Mouse (Mus musculus) liver, adult 2 months (tissue): Measurements from ENCODE around the gene Pou3f1. TPM values are rescaled to one million over a fixed set of nuclear protein-coding genes. Genes with fewer than 3 reads are reported as not detected.
"Not testable (repeated sequence)": the region's sequence is repeated elsewhere in the genome, so short reads cannot be mapped to it uniquely, and the experiment has no call there.

Source experiments
- DNase-seq: peaks from one replicate; pipeline ENCODE4 v3.0.0-alpha.2; 2011; ENCODE audit warnings: low read depth, low spot score; ENCODE audit errors: extremely low read depth
- H3K27ac ChIP-seq: fragments of 200-500 bp; replicated peaks from 2 replicates; pipeline ENCODE4 v1.5.1; 2012; ENCODE audit warnings: low read depth, mild to moderate bottlenecking, control low read depth, inconsistent platforms, low read length; ENCODE audit not compliant: insufficient read depth
- H3K27me3 ChIP-seq: fragments of 200-500 bp; 2 replicates; pipeline ENCODE4 v1.6.1; 2012; ENCODE audit warnings: mild to moderate bottlenecking, moderate library complexity, low read length, inconsistent platforms; ENCODE audit not compliant: control insufficient read depth, insufficient read depth
- H3K36me3 ChIP-seq: fragments of 200-500 bp; 2 replicates; pipeline ENCODE4 v1.6.1; 2012; ENCODE audit warnings: low read length, inconsistent platforms; ENCODE audit not compliant: control insufficient read depth, insufficient read depth
- H3K4me1 ChIP-seq: fragments of 200-500 bp; 2 replicates; pipeline ENCODE4 v1.6.1; 2011; ENCODE audit warnings: low read length; ENCODE audit not compliant: control insufficient read depth, insufficient read depth
- H3K4me3 ChIP-seq: fragments of 200-500 bp; 2 replicates; pipeline ENCODE4 v1.5.1; 2011; ENCODE audit warnings: low read depth, mild to moderate bottlenecking, control low read depth, low read length, moderate library complexity; ENCODE audit not compliant: insufficient read depth
- H3K79me2 ChIP-seq: fragments of 200-500 bp; 2 replicates; pipeline ENCODE4 v1.6.1; 2012; ENCODE audit warnings: inconsistent platforms, mild to moderate bottlenecking, low read length, moderate library complexity; ENCODE audit not compliant: control insufficient read depth, insufficient read depth
- H3K9ac ChIP-seq: fragments of 200-500 bp; 2 replicates; pipeline ENCODE4 v1.6.1; 2012; ENCODE audit warnings: low read depth, mild to moderate bottlenecking, control low read depth, inconsistent platforms, low read length
- CTCF ChIP-seq: fragments of 200-500 bp; IDR thresholded peaks from 2 replicates; pipeline ENCODE4 v1.5.1; 2011; ENCODE audit warnings: low read depth, low read length, control low read depth
- POLR2A ChIP-seq: fragments of 200-500 bp; IDR thresholded peaks from 2 replicates; pipeline ENCODE4 v1.6.1; 2011; ENCODE audit warnings: low read length, control low read depth; ENCODE audit not compliant: insufficient read depth; ENCODE audit errors: extremely low read depth
- WGBS: fragments of 180-500 bp; shearing (Covaris S2); methylation state at CpG from one replicate; pipeline ENCODE4 v1.1.7; 2018; 5-methylcytosine and 5-hydroxymethylcytosine counted together
- polyA plus RNA-seq: library from polyadenylated mRNA; depleted of rRNA; stranded (reverse); fragments of >200 nt; gene quantifications from 2 replicates; pipeline ENCODE4 v1.2.3, GENCODE M21; 2012; rRNA removed
- total RNA-seq: library from RNA; depleted of rRNA; stranded (reverse); fragments of >200 nt; gene quantifications from 2 replicates; pipeline ENCODE4 v1.2.3, GENCODE M21; 2014; rRNA removed

Pou3f1 gene
- total and polyA plus RNA-seq, 2 experiments, result not detected

DNA sequence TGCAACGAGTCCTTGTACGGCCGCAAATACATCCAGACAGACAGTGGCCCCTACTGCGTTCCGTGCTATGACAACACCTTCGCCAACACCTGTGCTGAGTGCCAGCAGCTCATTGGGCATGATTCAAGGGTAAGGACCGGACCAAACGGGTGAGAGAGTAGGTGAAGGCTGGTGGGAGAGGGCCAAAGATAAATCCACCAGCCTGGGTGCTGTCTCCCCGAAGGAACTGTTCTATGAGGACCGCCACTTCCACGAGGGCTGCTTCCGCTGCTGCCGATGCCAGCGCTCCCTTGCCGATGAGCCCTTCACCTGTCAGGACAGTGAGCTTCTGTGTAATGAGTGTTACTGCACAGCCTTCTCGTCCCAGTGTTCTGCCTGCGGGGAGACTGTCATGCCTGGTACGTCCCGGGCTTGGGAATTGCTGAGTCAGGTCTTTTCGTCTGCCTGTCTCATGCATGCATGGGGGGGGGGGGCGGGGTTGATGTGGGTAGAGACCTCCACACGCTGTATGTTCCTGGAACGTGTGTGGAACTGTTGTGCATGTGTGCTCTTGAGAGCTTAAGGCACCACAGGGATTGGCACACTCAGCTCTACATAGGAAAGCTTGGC lies 49.2 kb downstream of the Pou3f1 start:
- 84% methylated on average over 23 of the region's 23 CpGs for WGBS
- Histone ChIP-seq H3K4me1 (peaks cover 15% of the 10 kb centered on the region), H3K36me3 (no peaks in the 10 kb centered on the region), H3K27ac (peak overlapping the region; percentile 55), H3K79me2 (no peaks in the 10 kb centered on the region), H3K4me3 (no peak overlapping the region), H3K9ac (peak overlapping the region; percentile 28; the same call in 1 of the 2 replicates), H3K27me3 (peaks cover 1% of the 10 kb centered on the region; the same call in 1 of the 2 replicates)
- no peak for TF ChIP-seq CTCF
- no peak for TF ChIP-seq POLR2A
- no peak for DNase-seq

- not testable (repeated sequence) for H3K36me3 ChIP-seq, DNase-seq, H3K27me3 ChIP-seq, H3K4me3 ChIP-seq, H3K79me2 ChIP-seq, H3K9ac ChIP-seq, H3K27ac ChIP-seq
- WGBS, result 92% methylated on average over 25 of the region's 25 CpGs
- peaks cover 15% of the 10 kb centered on the region for H3K4me1 ChIP-seq
Observed at GRCm38 (mm10) chr4:124707381-124708199, 51.0 kb downstream of the Pou3f1 start.

GRCm38 (mm10) chr4:124708200-124708517 lies 51.6 kb downstream of the Pou3f1 start:
- H3K27me3 ChIP-seq, DNase-seq, H3K36me3 ChIP-seq, H3K79me2 ChIP-seq: not testable (repeated sequence)
- Histone ChIP-seq H3K4me3 (peak overlapping the region; percentile 72), H3K9ac (peak overlapping the region; percentile 80; the same call in 1 of the 2 replicates), H3K27ac (peak overlapping the region; percentile 93), H3K4me1 (peaks cover 15% of the 10 kb centered on the region)
- WGBS, result 20% methylated on average over 1 of the region's 1 CpGs

- TF ChIP-seq CTCF (no peak), POLR2A (peak; percentile 85)
- Histone ChIP-seq H3K4me3 (peak overlapping the region; percentile 72), H3K4me1 (peaks cover 15% of the 10 kb centered on the region), H3K79me2 (no peaks in the 10 kb centered on the region), H3K36me3 (no peaks in the 10 kb centered on the region), H3K27me3 (no peaks in the 10 kb centered on the region), H3K9ac (peak overlapping the region; percentile 80), H3K27ac (peak overlapping the region; percentile 95)
- peak; percentile 86 for DNase-seq
- under 1% methylated on average over 41 of the region's 41 CpGs for WGBS
Observed at GRCm38 (mm10) chr4:124708518-124709477, 52.2 kb downstream of the Pou3f1 start.

DNA sequence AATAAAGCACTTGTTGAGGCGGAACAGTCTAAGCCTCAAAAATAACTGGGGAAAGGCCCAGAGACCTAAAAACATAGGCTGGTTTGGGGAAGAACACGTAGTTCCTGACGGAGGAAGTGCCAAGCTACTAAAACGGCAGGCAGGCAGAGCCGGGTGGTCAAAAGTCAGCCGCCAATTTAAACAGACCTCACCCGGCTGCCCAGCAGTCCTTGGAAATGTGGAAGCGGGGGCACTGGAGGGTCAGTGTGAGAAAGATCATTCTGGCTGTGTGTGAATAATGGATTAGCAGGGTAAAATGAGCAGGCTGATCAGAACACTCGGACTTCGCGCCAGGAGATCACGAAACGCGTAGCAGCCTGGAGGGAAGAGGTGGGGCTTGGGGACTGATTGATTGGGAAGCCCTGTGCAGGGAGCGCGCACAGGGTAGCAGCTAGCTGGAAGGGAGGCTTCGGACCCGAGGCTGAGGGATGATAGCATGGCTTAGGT lies 53.4 kb downstream of the Pou3f1 start:
- peak overlapping the region; percentile 30 for H3K9ac ChIP-seq
- peak; percentile 90 for DNase-seq
- no peaks in the 10 kb centered on the region for H3K27me3 ChIP-seq
- H3K4me1 ChIP-seq, result peaks cover 12% of the 10 kb centered on the region
- 0 out of 2 replicates have a peak, but pooled peaks cover 2% of the 10 kb centered on the region for H3K79me2 ChIP-seq
- TF ChIP-seq CTCF (no peak), POLR2A (no peak)
- WGBS, result under 1% methylated on average over 18 of the region's 18 CpGs
- H3K36me3 ChIP-seq, result no peaks in the 10 kb centered on the region
- H3K27ac ChIP-seq, result peak overlapping the region; percentile 95
- H3K4me3 ChIP-seq, result peak overlapping the region; percentile 19

Other genes with a start within 250 kb of the Pou3f1 start
- gene 3100002H09Rik, start 46.0 kb upstream of the Pou3f1 start, total RNA-seq, result not detected in 2 replicates
- gene 3100002H09Rik, start 46.0 kb upstream of the Pou3f1 start, polyA plus RNA-seq, result not detected in 2 replicates
- gene Utp11, start 36.8 kb downstream of the Pou3f1 start, total RNA-seq, result 9.3 and 11.6 TPM in 2 replicates
- gene Utp11, start 36.8 kb downstream of the Pou3f1 start, polyA plus RNA-seq, result 4.2 and 5.5 TPM in 2 replicates
- gene Fhl3, start 43.9 kb downstream of the Pou3f1 start, total RNA-seq, result 0.20 and 0.28 TPM in 2 replicates
- gene Fhl3, start 43.9 kb downstream of the Pou3f1 start, polyA plus RNA-seq, result 0.95 and 1.5 TPM in 2 replicates
- gene Sf3a3, start 58.0 kb downstream of the Pou3f1 start, total RNA-seq, result 12.1 and 15.1 TPM in 2 replicates
- 5.5 and 6.6 TPM in 2 replicates for gene Sf3a3, start 58.0 kb downstream of the Pou3f1 start, polyA plus RNA-seq
- gene Inpp5b, start 85.0 kb downstream of the Pou3f1 start, total RNA-seq, result 15.3 and 15.8 TPM in 2 replicates
- 24.1 and 25.7 TPM in 2 replicates for gene Inpp5b, start 85.0 kb downstream of the Pou3f1 start, polyA plus RNA-seq
- gene Mtf1, start 145.3 kb downstream of the Pou3f1 start, total RNA-seq, result 4.3 and 5.5 TPM in 2 replicates
- gene Mtf1, start 145.3 kb downstream of the Pou3f1 start, polyA plus RNA-seq, result 5.1 and 6.0 TPM in 2 replicates
- gene Yrdc, start 193.9 kb downstream of the Pou3f1 start, total RNA-seq, result 17.0 and 19.3 TPM in 2 replicates
- gene Yrdc, start 193.9 kb downstream of the Pou3f1 start, polyA plus RNA-seq, result 25.1 and 36.9 TPM in 2 replicates
- 35.5 and 41.5 TPM in 2 replicates for gene 1110065P20Rik, start 194.4 kb downstream of the Pou3f1 start, total RNA-seq
- 43.5 and 49.9 TPM in 2 replicates for gene 1110065P20Rik, start 194.4 kb downstream of the Pou3f1 start, polyA plus RNA-seq
- under 0.01 TPM in 1 of 2 replicates, not detected in the other for gene Maneal, start 205.4 kb downstream of the Pou3f1 start, total RNA-seq
- not detected in 2 replicates for gene Maneal, start 205.4 kb downstream of the Pou3f1 start, polyA plus RNA-seq
- not detected in 2 replicates for gene Epha10, start 224.1 kb downstream of the Pou3f1 start, total RNA-seq
- gene Epha10, start 224.1 kb downstream of the Pou3f1 start, polyA plus RNA-seq, result not detected in 2 replicates